Mouse (Mus musculus): ENCODE results near the gene Cyp27b1. TPM values are rescaled to one million over a fixed set of nuclear protein-coding genes. Genes with fewer than 3 reads are reported as not detected.
"Not testable (repeated sequence)": the region's sequence is repeated elsewhere in the genome, so short reads cannot be mapped to it uniquely, and the experiment has no call there.

Cyp27b1 gene
- polyA plus RNA-seq, 1 experiment: 0.22 TPM

DNA sequence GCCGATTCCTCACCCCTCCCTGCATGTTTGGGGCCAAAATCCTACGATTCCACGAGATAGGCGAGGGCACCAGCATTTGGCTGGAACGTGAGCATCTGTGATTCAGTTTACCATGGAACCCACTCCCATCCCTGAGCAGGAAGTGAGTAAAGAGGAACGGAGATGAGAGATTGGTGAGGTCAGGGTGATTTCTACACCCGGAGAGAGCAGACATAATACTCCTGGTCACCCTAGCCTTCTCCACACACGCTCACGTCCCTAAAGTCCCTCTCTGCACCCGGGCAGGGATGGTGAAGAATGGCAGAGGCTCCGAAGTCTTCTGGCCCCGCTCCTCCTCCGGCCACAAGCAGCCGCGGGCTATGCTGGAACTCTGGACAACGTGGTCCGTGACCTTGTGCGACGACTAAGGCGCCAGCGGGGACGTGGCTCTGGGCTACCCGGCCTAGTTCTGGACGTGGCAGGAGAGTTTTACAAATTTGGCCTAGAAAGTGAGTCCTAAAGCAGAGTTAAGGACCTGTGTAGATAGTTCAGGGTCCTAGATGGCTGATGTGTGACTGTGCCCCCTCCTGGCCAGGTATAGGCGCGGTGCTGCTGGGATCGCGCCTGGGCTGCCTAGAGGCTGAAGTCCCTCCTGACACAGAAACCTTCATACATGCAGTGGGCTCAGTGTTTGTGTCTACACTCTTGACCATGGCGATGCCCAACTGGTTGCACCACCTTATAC, 1.5 kb downstream of the Cyp27b1 start:
- DNase-seq (ENCODE audit: low read depth): no peak

DNA sequence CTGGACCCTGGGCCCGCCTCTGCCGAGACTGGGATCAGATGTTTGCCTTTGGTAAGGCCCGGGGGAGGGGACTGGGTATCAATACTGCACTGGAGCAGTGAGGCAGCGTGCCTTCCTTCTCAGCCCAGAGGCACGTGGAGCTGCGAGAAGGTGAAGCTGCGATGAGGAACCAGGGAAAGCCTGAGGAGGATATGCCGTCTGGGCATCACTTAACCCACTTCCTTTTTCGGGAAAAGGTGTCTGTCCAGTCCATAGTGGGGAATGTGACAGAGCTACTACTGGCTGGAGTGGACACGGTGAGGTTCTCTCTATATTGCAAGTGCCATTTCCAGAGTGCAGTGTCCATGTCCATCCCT, 2.0 kb downstream of the Cyp27b1 start:
- DNase-seq (ENCODE audit: low read depth): no peak

DNA sequence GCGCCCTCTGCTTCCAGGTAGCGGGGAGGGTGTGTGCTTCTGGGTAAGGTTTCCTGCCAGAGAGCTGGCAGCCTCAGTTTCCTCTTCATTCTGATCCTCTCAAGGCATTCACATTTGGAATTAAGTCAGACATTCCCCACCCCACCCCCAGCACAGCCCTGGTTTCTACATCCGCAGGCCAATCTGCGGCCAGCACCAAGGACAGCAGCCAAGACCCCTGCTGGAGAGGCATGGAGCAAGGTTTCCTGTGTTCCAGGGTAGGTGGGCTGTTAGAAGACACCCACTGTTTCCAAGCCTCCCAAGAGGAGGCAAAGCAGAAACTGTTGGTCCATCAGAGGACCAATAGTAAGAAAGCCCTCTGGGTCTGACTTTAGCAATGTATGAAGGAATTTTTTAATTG, 6.6 kb downstream of the Cyp27b1 start:
- DNase-seq (ENCODE audit: low read depth): no peak

DNA sequence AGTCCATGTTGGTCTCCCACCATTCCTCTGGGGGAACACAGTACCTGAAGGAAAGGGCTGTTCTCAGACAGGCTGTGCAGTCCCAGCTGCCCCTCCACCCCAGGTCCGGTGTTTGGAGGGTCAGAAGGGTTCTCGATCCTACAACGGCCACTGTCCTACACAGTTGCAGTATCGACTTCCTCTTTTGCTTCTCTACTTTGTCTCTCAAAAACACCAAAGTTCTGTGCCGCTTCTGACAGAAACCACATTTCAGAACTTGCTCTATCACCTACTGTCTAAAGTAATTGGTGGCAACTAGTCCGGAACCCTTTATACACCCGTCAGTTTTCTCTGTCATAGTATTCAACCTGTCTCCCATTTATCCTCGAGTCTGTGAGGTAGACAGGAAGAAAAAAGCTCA, 7.4 kb downstream of the Cyp27b1 start:
- no peak for DNase-seq (ENCODE audit: low read depth)

DNA sequence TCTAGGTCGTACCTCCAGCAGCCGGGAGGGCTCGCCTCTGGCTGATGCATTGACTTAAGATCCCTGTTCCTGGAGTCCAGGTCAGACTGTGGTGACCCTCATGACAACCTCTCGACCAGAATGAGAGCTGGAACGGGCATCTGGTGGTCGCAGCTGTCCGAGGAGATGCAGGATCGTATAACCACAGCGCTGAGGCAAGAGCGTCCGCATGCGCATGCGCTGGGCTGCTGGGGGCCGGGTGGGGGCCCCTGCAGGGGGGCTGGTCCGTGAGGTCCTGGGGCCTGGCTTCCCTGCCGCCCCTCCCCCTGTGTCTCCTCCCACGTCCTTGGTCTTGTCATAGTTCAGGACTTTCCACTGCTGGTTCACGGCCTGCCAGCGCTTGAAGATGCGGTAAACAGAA, 8.4 kb downstream of the Cyp27b1 start:
- no peak for DNase-seq (ENCODE audit: low read depth)

DNA sequence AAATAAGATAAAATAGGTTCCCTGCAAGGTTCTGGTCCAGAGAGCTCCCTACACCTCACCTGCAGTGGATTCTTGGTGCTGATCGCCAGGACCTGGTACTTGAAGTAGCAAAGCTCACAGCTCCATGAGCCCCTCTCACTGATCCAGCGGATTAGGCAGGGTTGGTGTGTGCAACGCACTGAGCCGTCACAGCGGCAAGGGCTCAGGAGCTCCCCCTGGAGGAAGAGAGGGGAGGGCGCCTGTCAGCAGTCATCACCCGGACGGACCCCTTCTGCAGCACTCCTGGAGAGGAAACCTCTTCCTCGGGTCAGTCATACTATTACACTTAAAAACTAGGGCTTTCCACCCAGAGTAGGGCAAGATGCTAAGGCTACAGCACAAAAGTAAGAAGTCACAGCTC, 10.1 kb downstream of the Cyp27b1 start:
- no peak for DNase-seq (ENCODE audit: low read depth)

DNA sequence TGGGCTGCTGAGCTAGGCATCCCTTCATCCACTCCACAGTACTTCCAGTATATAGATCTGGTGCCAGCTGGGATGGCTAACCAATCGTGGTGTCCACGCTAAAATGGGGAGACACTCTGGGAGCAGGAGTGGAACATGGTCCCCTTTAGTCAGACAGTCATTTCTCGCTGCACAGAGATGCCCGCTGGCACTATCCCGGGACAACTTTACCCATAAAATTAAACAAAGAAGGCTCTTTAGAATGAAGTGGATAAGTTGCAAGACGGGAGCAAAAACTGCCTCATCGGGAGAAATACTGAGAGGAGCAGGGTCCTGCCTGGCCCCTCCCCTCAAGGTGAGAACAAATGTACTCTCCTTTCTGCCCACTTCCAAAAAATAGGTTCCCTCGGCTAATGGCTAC, 10.7 kb downstream of the Cyp27b1 start:
- no peak for DNase-seq (ENCODE audit: low read depth)

DNA sequence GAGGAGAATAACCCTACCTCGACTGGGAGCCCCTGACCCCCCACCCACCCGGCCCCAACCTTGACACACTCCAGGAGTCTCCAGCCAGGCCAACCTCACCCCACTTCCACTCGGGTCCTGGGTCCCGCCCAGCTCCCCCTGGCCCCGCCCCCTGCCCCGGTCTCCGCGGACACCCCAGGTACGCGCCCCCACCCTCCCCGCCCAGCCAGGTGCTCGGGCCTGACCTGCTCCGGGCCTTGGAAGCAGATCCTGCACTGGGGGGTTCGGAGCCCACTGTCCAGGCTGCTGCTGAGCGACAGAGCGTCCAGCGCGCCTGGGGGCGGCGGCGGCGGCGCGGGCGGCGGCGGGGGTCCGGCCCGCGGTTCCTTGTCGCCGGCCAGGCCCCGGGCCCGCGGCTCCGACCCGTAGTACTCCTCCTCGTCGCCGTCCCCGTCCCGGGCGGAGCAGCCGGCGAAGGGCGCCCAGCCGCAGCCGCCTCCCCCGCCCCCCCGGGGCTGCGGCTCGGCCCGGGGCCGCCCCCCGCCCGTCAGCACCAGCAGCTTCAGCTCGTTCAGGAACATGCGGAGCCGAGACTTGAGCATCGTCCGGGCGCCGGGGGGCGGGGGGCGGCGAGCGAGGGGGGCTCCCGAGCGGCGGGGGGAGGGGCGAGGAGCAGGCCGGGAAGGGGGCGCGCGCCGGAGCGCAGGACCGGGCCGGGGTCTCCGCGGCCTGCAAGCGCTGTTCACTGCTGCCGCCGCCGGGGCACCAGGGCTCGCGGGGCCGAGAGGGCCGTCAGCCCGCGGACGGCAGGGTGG, 11.3 kb downstream of the Cyp27b1 start:
- DNase-seq (ENCODE audit: low read depth): no peak

DNA sequence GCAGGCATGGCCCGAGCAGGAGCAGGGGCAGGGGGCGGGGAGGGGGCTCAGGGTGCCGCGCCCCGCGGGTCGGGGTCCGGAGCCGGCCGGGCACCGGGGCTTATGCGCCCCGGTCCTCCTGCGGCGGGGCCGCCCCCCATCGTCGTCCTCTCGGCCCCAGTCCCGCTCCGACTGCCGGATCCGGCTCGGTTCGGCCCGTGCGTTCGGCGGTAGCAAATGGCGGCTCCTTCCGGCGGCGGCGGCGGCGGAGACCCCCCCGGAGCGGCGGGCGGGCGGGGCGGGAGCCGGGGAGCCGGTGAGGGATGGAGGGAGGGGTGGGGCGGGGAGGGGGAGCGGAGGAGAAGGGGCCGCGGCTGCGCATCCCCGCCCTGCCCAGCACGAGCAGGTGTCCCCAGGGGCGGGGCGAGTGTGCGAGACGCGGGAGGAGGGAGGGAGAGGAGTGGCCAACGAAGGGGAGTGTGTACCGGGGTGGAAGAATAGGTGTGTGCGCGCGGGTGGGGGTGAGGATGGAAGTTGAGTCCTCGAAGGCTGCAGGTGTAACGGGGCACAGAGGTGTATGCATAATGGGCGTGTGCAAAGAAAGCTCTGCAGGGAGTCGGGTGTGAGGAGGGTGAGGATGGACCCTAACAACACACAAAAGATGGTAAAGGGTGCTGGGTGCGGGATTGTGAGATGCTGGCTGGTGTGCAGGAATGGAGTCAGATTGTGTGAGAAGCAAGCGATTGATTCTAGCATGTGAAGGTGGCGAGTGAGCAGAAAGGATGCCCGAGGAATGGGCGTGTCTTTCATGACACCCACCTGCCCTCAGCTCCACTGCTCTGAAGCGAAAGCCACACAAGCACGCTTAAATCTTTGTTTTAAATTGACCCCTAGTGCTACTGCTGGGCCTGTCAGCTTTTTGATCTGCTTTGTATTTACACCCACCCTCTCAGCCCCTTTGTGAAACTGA, 12.2 kb downstream of the Cyp27b1 start, which contains the start of gene March9:
Gene March9 (minus strand): TSS at position 217 of the 949 bp plus-strand sequence.
- no peak for DNase-seq (ENCODE audit: low read depth)

DNA sequence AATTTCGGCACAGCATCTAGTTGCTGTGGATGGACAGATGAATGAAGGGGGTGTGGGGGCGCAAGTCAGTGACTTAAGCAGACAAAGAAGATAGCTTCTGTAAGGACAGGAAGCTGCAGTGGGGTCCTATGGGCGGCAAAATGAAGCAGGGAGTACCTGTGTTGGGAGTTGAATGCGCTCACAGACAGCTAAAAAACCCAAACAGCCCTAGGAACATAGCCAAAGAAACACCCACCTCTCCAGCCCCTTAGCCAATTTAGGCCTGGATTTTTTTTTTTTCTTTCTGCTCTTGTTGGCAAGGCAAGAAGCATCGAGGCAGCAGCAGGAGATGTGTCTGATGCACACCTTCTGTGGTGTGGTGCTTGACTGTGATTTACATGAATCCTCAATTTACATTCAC, 13.0 kb downstream of the Cyp27b1 start:
- no peak for DNase-seq (ENCODE audit: low read depth)

DNA sequence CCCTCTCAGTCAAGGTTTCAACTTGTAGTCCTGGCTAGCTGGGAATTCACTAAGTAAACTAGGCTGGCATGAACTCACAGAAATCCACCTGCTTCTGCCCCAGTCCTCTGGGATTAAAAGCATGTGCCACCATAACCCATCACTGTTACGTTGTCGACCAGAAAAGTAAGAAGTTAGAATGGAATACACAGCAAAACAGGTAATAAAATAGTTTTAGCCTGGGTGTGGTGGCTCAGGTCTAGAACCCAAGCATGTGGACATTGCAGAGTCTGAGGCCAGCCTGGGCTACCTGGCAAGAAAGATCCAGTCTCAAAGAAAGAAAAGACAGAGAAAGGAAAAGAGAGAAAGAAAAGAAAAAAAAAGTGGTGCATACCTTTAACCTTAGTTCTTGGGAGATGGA, 13.5 kb downstream of the Cyp27b1 start:
- no peak for DNase-seq (ENCODE audit: low read depth)

DNA sequence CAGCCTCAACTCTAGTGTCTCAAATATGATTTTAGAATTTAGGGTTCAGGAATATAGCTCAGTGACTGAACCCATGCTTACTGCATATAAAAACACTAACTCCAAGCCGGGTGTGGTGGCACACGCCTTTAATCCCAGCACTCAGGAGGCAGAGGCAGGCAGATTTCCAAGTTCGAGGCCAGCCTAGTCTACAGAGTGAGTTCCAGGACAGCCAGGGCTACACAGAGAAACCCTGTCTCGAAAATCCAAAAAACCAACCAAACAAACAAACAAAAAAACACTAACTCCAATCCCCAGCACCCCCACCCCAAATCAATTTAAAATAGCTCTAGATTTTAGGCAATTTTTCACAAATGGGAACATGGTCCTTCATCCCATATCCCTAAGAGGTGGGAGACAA, 14.1 kb downstream of the Cyp27b1 start:
- not testable (repeated sequence) for DNase-seq (ENCODE audit: low read depth)

DNA sequence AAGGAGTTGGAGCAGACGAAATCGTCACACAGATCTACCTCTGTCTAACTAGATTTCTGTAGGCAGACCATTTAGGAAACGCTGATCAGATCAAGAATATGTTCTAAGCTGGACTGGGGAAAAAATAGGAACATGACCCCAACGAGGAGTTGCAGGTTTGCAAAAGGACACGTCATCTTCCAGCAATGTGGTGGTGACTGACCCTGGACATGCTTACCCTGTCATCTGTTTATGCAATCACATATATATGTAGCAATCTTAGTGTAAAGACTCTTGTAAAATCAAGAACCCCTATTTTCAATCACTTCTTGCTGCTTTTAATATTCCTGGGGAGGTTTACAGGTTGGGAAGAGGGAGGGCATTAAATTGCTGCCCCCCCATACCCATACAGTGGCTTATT, 14.5 kb downstream of the Cyp27b1 start:
- no peak for DNase-seq (ENCODE audit: low read depth)

DNA sequence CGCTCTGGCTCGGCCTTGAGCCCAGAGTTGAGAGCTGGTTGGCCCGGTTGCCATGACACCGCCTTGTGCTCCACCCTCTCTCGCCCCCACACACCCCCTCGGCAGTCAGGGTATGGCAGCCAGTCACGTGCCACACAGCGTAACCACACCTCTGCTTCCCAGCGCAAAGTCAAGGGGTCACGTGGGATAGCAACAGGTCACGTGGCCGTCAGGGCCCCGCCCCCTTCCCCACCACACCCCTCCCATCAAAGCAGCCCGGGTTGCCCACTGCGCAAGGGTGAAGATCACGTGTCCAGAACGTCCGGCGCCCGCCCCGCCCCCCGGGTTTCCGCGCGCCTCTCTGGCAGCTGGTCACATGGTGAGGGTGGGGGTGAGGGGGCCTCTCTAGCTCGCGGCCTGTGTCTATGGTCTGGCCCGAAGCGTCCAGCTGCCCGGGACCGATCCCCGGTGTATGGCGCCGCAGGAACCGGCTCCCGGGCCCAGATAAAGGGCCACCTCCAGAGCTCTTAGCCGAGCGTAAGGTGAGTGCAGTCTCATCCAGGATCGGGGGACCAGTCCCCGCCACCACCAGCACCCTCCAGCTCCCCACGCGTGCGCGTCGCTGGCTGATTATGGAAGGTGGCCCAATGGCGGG, 15.3 kb downstream of the Cyp27b1 start, which contains the start of gene Cdk4:
Gene Cdk4 (plus strand): TSS at position 296 of the 634 bp plus-strand sequence.
- DNase-seq (ENCODE audit: low read depth): peak; percentile 70

DNA sequence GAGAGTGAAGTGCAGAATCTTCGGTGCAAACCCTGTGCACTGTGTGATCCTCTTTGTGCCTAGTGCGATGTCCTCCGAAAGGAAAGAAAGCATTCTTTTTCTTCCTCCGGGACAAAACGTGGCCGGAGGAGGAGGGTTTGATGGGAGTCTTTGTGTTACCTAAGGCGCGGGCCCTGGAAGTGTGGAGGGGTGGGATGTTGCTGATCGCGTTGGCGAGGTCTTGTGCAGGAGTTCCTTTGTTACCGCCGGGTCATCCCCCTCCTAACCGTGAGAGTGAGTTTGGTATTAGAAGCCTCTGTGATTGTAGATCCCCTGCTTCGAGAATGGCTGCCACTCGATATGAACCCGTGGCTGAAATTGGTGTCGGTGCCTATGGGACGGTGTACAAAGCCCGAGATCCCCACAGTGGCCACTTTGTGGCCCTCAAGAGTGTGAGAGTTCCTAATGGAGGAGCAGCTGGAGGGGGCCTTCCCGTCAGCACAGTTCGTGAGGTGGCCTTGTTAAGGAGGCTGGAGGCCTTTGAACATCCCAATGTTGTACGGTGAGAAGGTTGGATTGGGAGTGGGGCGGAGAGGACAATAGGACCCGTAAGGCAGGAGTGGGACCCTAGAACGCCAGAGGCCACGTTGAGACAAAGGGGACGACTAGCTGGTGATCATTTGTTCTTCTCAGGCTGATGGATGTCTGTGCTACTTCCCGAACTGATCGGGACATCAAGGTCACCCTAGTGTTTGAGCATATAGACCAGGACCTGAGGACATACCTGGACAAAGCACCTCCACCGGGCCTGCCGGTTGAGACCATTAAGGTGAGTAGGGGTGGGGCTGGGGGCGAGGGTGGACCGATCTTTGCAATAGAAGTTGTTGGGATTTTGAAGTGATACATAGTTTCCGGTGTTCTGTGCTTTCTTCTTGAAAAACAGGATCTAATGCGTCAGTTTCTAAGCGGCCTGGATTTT, 16.1 kb downstream of the Cyp27b1 start:
- DNase-seq (ENCODE audit: low read depth): no peak

DNA sequence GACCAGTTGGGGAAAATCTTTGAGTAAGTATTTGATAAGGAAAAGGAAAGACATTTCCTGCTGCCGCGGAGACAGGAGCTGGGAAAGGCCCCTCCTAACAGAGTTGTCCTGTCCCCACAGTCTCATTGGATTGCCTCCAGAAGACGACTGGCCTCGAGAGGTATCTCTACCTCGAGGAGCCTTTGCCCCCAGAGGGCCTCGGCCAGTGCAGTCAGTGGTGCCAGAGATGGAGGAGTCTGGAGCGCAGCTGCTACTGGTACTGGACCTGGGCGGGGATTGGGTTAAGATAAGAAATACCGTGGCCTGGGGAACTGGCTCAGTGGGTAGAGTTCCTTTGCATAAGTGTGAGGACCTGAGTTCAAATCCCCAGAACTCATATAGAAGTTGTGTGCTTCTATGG, 17.9 kb downstream of the Cyp27b1 start:
- DNase-seq (ENCODE audit: low read depth): no peak

DNA sequence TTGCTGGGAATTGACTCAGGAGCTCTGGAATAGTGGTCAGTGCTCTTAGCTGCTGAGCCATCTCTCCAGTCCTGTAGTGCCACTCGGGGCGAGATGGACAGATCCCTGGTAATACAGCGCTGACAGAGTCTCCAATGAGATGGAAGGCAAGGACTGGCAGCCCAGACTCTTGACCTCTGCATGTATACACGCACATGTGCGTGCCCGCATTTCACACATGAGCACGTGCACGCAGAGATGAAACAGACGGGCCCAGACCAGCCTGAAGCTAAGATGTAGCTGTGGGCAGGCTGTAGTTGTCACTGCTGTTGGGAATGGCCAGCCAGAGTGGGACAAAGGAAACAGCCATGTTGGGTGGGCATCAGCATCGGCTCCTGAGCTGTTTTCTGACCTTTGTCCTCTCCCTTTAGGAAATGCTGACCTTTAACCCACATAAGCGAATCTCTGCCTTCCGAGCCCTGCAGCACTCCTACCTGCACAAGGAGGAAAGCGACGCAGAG, 18.5 kb downstream of the Cyp27b1 start:
- no peak for DNase-seq (ENCODE audit: low read depth)

DNA sequence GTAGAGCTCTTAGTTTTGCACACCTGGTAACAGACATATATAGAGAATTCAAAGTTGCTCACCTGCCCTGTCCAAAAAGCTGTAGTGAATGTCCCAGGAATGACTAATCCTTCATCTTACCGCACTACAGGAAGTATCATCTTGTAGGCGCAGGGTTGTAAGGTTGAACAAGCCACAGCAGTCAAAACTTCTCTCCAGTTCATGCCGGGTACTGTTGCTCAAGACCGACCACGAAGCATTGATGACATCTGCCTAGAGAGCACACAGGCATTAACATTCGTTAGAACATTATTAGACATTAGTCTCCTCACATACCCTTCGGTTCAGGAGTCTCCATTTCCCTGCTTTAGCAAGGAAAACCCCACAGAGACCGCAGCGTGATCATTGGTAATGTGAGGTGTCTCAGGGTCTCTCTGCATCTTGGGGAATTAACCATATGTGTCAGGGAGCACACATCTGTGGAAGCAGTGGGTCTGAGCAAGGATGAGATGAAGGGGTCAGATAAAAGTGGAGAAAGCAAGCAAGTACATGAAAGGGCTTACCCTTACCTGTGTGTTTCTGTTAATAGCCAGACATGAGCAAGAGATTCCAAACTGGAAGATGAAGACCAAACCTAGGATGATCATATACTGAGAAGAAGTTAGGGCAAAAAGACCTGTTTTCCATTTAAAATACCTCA, 20.4 kb downstream of the Cyp27b1 start:
- DNase-seq (ENCODE audit: low read depth): no peak

DNA sequence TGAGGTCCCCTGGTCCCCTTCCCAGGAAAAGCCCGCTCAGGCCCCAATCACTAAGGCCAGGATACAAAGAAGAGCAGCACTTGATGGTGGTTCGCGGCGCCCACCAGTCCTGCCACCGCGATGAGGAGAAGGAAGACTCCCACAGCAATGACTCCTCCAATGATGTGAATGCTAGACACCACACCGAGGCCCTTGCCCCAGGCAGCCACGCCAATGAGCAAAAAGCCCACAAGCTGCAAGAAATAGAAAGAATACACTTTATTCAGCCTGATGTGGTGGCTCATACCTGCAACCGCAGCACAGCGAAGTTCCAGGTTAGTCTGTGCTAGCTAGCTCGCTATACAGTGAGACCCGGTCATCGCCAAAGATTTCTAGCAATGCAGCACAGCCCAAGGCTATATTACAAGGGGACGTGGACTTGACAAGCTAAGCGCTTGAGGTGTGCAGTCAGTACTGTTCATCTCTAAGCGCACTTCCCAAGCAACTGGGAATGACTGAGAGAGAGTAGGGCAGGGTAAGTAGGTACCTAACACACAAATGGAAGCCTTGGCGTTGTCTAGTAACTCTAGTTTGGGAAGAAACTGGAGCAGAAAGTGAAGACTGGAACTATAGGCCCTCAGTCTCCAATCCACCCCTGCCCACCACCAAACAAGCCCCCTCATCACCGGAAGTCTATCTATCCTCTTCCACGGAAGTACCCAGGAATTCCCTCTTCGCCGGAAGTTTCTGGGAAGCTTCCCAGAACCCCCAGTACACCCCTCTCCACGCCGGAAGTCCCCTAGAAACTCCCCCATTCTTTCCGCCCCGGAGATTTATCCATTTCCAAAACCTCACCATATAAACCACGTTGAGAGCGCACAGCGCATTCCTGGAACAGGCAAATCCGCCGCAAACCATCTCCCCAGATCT, 21.5 kb downstream of the Cyp27b1 start:
- no peak for DNase-seq (ENCODE audit: low read depth)

Data from gonadal fat pad, adult 2 months (tissue).